Mouse (Mus musculus) c-Kit-positive CD71-negative TER-119-negative erythroid progenitor cells, embryonic 14.5 days (primary cell): ENCODE data around the gene Pappa2.

Source experiments
- DNase-seq: peaks from one replicate; pipeline ENCODE4 v3.0.0-alpha.2; 2013; ENCODE audit warnings: low read depth

Pappa2 gene

DNA sequence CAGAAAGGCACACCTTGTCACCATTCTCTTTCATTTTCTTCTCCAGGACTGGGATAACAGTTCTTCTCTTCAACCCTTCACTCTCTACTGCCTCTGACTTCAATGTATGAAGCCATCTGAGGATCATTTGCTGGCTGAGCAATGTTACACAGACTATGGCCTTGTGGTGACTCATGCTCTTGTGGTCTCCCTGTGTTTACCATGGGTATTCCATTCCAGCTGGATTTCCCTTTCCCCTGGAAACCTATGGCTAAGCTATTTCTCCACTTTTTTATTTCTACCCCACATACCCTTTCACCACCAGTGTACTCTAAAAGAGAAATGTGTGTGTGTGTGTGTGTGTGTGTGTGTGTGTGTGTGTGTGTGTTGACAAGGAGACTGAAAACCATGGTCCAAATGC lies 83.0 kb downstream of the Pappa2 start:
- no peak for DNase-seq

DNA sequence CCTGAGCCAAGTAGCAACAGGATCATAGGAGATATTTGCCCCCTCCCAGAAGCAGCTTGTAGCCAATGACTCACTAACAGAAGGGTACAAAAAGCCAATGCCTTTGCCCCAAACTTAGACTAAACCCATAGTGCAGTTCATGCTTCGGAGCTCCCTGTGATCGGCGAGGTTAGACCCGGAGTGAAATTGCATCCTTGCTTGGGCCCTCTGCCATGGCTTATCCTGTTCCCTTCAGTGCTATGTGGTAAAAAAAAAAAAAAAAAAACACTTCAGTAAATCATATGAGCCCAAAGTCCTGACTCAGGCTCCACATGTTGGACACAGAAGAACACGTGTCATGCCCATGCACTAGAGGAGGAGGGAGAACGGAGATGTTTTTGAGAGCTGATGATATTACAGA lies 85.8 kb downstream of the Pappa2 start:
- no peak for DNase-seq

DNA sequence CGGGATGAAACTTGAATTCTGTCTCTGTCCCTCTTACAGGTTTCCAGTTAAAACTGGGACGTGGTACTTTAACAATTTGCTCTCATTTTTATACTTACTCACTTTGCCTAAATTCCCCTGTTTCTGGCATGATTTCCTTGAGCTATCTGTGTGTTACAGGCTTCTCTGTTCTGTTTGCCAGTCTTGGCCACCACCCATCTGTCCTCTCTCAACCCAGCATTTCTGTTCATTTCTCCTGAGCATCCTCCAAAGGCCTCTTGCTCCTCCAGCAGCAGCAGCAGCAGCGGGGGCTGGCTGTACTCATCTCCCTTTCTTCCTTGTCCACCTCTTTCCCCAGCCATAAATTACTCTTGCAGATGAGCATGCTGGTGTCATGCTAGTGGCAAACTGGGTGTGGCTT lies 104.8 kb downstream of the Pappa2 start:
- no peak for DNase-seq

DNA sequence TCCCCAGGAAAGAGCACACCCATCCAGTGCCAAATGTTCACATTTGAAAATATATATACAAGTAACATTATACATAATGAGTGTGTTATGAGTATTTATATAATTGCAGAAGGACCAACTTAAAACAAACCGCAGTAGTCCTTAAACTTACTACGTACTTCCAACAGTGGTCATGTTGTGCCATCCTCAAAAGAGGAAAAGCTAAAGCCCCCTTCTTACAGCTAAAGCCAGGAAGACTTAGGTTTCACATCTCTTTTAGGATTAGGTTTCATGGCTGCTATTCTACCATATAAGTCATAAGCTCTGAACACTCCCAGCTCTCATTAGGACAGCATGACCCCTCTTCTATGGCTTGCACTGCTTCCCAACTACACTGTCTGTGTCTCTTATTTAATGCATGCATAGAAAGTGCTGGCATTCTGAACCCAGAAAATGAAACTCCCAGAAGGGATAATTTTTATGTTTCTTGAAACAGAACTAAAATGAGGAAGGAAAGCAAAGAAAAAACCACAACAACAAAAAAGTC lies 105.7 kb downstream of the Pappa2 start:
- no peak for DNase-seq

DNA sequence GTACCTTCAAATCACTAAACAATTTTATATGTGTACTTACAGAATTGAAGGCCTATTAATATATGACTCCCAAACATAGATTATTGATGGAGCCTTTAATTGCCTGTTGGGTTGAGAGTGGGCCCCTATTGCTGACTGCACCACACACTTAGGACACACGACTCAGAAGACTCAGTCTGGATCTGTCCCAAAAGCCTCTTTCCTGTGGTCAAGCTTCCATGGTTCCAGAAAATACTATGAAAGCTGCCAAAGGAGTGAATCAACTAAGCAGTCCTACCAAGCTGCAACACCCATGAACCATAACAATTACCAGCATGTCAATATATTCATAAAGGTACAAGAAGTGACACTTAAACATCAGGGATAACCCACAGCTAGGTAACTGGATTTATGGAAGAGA lies 106.7 kb downstream of the Pappa2 start:
- no peak for DNase-seq

DNA sequence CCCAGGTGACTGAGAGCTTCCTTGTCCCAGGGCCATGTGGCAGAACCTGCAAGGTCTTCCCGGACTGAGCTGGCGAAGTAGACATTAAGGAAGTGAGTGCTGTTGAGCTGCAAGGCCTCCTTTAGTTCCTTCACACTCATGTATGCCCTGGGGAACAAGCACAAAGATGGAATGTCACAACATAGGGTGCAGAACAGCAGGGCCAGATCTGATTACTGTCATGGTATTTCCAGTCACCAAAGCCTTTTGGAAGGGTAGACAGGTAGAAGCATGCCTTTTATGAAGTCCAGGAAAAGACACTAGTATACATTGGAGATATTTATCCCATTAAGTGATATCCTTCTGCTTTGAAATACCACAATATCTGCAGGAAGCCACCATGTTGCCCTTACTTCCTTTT lies 108.9 kb downstream of the Pappa2 start:
- no peak for DNase-seq

DNA sequence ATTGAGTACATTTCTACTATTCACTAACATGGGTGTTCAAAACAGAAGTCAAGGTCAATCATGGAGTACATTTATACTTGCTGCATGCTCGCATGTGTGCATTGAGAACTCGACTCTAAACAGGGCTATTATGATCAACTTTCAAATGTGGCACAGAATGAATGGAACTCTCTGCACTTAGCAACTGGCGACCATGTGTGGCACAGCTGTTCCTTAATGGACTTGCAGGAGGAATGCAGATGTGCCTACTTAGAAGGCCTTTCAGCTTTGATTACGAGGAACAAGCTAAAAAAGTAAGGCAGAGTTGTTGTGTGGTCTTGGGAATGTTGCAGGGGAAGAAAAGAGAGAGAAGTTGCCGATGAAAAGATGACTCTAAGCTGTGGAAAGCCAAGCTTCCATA lies 120.1 kb downstream of the Pappa2 start:
- DNase-seq: no peak

DNA sequence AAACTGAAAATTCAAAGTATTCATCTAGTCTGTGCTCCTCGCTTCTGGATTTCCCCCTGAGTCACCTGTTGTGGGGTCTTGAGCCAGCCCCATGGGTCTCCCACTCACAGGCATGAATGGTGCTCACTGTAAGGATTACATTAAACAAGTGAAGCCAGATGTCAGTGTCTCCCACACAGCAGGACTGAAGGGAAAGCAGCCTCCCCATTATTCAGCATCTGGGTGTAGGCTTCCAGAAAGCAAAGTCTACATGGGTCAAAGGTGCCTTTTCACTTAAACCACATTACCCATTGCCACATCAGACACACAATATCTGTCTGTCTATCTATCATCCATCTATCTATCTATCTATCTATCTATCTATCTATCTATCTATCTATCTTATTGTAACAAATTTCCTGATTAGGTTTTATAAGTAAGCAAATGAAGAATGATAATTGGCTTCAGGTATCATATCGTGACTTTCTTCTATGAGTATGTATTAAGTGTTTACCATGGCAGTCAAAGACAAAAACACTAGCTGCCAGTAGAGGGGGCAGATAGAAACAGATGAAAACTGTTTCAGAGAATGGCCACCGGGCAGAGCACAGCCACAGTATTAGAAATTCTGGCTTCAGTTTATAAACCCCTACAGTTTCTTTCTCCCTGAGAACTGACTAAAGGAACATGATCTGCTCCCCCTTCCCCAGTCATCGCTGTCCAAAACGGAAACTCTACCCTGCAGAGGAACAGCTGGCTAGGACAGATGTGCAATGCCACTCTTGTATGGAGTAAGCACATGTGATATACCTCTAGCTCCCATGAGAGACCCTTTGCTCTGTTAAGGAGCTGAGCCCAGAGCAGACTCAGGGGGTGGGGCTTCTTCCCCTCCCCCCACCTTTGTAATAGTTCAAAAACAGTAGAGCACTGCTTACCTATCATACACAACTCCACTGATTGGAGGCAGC lies 126.1 kb downstream of the Pappa2 start:
- DNase-seq: no peak

DNA sequence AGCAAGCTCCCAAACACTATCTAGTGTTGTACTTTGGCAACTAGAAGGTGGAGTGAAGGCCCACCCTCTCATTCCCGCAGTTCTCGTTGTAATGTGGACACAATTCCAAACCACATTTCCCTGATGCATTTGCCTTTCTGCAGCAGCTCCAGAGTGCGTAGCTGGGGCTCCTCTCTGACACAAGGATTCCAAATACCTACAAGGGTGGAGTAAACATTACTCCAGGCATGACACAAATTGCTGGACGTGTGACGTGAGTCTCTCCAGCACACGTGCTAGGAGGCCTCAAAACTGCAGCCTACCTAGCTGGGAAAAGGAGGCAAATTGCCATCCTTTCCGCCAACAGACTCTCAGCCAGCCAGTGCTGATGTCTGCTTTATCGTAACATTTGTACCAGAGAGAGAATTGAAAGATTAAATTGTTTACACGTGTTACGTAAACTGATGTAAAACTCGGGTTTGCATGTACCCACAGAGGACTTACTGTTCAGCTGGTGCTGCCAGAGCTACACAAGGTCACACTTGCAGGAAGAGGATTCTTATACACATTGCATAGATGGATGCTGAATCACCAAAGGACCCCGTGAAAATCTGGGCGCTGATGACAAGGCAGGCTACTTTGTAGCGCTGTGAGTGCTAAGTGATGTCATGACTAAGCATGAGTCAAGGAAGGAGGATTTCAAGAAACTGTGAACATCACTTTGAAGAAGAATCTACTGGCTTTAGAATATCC lies 127.3 kb downstream of the Pappa2 start:
- no peak for DNase-seq

DNA sequence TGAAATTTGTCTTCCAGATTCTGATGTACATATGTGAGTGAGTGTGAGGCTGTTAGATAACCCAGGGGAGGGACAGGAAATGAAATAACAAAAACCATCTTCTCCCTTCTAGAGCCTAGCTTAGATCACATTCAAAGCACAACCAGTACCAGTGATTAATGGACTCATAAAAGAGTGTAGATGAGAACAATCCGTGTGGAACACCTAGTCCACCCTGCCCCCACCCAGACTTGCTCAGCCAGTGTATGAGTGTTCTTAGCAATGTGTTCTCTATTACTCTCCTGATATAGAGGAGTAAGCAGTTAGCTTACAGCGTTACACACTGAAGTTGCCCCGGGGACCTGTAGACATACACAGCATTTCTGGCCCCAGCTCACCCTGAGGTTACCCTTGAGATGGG lies 129.8 kb downstream of the Pappa2 start:
- no peak for DNase-seq

DNA sequence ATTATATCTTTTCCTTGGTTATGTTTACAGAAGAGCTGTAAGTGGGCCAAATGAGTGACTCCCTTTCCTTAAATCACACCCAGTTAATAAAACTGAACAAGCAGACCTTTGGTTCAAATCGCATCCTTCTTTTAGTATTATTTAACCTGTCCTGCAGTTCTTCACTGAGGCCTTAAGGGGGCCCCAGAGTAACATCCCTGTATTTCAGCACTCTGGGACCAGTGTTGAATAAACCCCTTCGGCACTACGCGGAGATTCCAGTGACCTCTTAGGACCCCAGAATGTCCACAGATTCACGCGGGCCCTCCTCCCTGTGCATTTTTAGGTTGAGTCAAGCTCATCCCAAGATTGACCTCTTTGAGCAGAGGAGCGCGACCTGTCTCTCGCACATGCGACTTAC lies 135.7 kb downstream of the Pappa2 start:
- DNase-seq: no peak

DNA sequence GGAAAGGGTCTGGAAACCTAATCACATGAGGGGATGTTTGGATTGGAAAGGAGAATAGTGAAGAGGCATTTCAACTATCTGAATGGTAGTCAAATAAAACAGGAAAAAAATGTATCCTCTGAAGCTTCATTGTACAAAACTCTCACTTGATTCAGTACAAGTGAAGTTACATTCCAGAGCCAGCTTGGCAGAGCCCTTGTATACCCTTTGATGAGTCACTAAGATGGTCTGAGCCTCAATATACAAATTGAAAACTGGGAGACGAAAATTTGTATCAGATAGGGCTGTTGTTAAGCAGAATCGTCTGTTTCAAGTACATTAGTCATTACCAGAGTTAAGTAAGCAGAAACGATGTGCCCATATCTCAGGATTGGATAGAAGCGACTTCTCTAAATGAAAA lies 143.1 kb downstream of the Pappa2 start:
- DNase-seq: no peak

DNA sequence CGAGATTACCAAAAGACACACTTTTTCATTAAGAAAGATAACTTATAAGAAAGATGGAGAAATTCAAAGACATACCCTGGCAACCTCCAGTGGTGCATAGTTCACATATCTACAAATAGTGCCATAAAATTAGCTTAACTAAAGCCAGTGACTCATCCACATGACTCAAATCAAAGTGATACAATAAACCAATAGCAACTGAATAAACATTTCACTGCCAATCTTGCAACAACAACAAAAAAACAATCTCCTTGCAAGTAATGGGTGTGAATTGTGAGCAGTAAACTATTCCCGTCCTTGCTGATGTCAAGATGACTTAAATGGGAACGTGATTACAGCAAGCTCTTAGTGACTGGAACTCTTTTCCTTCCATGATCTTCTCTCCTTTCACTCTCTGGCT lies 150.1 kb downstream of the Pappa2 start:
- no peak for DNase-seq

DNA sequence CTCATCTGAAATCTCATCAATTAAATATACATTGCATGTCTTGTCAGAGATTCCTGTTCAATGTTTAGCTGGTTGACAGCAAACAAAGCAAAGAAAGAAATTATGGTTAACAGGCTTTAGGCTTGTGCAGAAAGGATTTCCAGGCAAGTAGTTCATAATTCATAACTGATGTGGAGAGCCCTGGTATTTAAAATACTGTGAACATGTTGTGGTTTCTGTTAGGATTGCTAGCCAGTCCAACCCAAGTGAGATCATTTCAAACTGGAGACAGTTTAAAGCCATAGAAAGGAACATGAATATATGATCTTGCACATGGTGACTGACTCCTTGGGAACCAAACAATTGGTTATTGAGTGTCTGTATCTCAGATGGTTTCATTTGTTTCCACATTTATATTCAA lies 152.4 kb downstream of the Pappa2 start:
- DNase-seq: no peak

DNA sequence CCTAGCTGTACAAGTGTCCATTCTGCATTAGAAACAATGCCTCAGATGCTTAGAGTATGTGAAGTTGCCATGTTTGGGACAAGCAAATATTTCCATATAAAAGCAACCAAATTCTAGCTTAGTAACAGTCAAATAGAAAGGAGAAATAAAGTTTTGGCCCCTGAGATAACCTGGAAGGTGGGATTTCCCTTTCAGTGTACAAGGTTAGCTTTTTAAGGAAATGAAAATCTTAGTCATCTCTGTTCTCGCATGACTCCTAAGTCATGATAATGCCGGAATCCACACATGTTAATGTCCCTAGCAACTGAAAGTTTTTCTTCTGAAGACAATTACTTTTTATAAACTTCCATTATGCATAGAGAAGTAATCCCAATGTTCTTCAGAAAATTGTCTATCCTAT lies 160.6 kb downstream of the Pappa2 start:
- DNase-seq: no peak

DNA sequence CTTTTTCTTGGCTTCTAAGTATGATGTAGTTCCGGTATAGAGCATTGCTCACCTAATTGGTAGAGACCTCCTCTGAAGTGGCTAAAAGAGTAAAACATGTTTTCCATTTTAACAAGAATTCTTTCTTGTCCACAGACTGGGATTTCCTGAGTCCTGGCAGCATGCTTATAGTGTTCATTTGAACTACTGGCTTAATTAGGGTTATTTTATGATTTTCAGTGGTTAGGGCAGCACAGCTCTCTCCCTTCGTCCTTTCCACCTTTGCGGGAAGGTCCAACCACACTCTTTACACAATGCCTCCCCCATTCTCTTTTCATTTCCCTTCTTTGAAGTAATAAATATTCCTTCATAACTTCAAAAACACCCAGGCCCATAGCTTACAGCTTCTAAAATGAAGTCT lies 163.8 kb downstream of the Pappa2 start:
- DNase-seq: no peak

DNA sequence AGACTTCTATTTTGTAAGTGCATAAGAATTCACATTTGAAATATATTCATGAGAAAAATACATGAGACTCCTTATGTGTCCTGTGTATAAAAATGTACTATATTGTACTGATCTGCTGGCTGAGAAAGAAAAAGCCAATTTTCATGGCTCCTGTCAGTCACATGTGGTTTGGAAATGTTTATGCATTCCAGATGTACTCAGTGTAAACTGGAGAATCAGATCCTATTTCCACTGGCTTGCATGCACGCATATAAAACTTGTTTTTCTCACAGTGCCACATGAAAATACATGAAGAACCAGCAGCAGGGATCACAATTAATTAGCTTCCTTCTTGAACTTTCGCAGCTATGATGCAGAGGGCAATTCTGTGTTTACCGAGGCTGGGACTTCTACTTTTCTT lies 168.4 kb downstream of the Pappa2 start:
- DNase-seq: no peak

DNA sequence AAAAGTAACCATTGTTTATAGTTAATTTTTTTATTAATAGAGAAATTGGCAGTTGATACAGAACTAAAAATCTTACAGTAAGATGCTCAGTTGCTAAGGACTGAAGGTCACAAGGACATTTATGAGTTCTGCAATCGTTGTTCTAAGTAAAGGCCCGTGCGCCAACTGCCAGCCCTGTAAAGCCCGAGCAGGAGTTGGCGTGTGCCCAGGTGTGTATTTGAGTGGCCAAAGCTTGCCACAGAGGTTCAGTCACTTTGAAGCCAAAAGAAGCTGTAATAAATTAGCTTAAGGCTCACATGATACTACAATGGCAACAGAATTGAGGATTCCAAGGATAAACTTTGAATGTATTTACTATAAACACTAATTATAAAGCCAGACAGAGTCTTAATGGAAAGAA lies 204.8 kb downstream of the Pappa2 start:
- DNase-seq: no peak

DNA sequence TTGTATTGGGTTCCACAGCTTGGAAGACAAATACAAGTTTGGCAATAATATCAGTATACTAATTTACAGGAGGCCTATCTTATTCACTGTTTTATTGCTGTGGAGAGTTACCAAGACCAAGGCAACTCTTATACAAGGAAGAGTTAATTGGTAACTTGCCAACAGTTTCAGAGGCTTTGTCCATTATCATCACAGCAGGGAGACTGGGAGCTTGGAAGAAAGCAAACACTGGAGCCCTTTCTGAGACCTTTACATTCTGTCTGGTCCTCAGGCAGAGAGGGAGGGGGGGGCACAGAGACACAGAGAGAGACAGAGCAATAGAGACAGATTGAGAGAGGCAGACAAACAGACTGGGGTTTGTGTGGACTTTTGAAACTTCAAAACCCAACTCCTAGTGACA lies 207.2 kb downstream of the Pappa2 start:
- no peak for DNase-seq

DNA sequence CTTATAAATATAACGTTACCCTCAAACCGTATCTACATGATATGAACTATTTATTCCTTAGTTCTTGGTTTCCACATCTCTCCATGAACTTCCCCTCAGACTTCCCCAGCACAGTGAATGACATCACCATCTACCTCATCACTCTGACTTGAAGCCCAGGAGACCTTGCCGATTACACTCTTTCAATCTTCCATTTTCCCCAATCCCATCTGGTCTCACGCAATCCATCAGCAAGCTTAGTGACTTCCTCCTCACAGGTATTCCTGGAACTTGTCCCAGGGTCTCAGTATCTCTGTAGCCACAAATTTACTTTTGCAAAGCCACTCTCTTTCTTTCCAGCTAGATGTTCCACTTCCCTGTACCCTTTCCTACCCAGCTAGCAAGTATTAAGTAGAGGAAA lies 209.5 kb downstream of the Pappa2 start:
- DNase-seq: no peak

DNA sequence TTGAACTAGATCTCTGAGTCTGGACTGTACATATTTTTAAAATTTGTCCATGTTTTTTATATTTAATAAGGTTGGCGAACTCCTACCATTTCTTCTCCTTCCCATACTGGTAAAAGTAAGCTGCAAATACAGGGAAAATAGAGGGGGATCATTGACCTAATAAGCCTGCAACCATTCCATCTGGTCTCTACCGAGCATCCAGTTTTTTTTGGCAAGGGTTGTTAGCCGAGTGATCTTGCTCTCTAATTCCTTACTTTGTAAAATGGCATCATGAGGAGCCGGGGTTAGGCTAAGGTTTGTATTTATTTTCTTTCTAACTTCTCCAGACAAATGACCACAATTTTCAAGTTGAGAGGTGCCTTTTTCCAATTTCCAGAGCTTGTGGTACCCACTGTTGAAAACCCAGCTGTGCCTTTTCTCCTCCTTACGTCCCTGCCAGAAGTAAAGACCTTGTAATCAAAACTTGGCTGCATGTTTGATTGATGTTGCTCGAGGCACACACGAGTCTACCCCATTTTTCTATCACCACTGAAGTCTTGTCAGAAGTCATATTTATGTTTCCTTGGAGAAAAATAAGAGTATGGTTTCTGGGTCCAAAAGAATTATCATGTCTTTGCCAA lies 210.1 kb downstream of the Pappa2 start:
- DNase-seq: no peak

DNA sequence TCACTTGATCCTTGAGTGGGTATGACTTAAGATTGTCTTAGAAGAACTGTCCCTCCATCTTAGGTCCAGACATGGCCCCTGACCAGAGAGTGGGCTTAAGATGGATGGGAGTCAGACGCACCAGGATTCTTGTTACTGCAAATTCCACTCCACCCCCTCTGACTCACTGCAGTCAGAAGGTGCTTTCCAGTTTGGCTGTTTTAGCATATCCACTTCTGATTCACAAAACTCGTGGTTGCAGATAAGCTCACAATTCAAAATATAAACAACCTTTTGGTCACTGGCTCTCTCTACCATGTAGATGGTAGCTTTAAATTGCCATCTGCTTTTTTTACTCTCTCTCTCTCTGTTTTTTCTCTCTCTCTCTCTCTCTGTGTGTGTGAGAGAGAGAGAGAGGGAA lies 214.4 kb downstream of the Pappa2 start:
- no peak for DNase-seq

DNA sequence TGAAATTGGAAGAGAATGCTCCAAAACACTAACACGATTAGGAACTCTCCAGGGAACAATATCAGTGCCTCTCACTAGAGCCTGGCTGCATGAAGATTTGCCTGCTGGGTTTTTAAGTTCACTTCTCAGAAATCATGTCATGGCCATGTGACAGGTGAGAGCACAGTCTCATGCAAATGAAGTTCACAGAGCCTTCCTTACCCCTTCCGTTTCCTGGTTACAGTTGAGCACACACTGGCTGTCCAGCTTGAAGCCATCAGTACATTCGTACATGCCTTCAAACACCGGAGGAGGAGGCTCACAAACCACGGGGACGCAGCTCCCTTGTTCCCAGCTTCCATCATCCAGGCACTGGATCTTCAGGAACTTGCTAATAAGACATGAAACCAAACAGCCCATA lies 215.6 kb downstream of the Pappa2 start:
- no peak for DNase-seq
